In the genomic region with DNA sequence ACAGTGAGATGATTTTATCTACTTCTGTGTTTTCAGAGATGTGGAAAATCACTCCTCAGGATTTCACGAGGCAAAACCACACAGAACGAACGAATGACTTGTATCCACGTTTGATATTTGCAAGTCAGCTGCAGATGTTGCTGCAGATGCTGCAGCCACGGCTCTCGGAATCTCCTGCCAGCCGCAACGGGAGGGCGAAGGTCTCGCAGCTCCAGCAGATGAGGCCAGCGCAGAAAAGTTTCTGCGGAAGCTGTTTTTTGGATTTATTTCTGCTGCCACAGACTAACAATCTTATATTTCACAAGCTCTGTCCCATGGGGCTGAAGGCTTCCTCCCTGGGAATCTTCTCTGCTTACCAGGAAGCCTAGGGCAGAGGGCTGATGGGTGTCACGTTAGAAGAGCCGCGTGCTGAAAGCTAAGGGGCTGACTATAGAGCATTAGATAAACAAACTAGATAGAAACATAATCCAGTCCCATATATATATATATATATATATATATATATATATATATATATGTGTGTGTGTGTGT, we compare ENCODE assay signal across 9 mouse cellular contexts.
"Had no signal": no experiment of that assay in that cellular context is flagged by ENCODE, and none has a peak within 500 bp of the region (broad histone marks: within the 10 kb centered on the region; RNA-seq: fewer than 3 reads in every experiment).

No protein-coding gene starts in this region.

- H3K36me3 ChIP-seq: hindbrain, embryonic 13.5 days; limb, embryonic 10.5 days; liver, embryonic 15.5 days; midbrain, embryonic 12.5 days; neural tube, embryonic 13.5 days; stomach, embryonic 15.5 days had no signal

- H3K27ac ChIP-seq: hindbrain, embryonic 13.5 days; hindbrain, postnatal 0 days; limb, embryonic 10.5 days; liver, embryonic 15.5 days; macrophage; midbrain, embryonic 12.5 days; neural tube, embryonic 13.5 days; stomach, embryonic 15.5 days had no signal

- H3K27me3 ChIP-seq: hindbrain, embryonic 13.5 days; liver, embryonic 15.5 days; midbrain, embryonic 12.5 days; neural tube, embryonic 13.5 days; stomach, embryonic 15.5 days had no signal

- H3K4me3 ChIP-seq: hindbrain, embryonic 13.5 days; limb, embryonic 10.5 days; liver, embryonic 15.5 days; megakaryocyte, embryonic 14.5 days; midbrain, embryonic 12.5 days; neural tube, embryonic 13.5 days; stomach, embryonic 15.5 days had no signal

- H3K4me1 ChIP-seq: hindbrain, embryonic 13.5 days; liver, embryonic 15.5 days; midbrain, embryonic 12.5 days; neural tube, embryonic 13.5 days; stomach, embryonic 15.5 days had no signal
